Mouse (Mus musculus) limb, embryonic 13.5 days (tissue): ENCODE measurements around the gene Acyp1. TPM values are rescaled to one million over a fixed set of nuclear protein-coding genes. Genes with fewer than 3 reads are reported as not detected.

Source experiments
- ATAC-seq: fragments of 200-750 bp; cut with Nextera tagmentation; 2 replicates; pipeline ENCODE4 v1.8.0; 2017; ENCODE audit warnings: low read depth, moderate number of reproducible peaks, moderate TSS enrichment; ENCODE audit not compliant: low FRiP score
- H3K27ac ChIP-seq: fragments of 300-500 bp; sonication (generic); 2 replicates; pipeline ENCODE4 v1.5.1; 2015; ENCODE audit warnings: inconsistent platforms, mild to moderate bottlenecking, moderate library complexity
- H3K27me3 ChIP-seq: fragments of 300-500 bp; sonication (generic); 2 replicates; pipeline ENCODE4 v1.6.1; 2015; ENCODE audit warnings: mild to moderate bottlenecking, inconsistent platforms
- H3K36me3 ChIP-seq: fragments of 300-500 bp; sonication (generic); 2 replicates; pipeline ENCODE4 v1.6.1; 2015; ENCODE audit warnings: inconsistent platforms, mild to moderate bottlenecking, moderate library complexity
- H3K4me1 ChIP-seq: fragments of 300-500 bp; sonication (generic); 2 replicates; pipeline ENCODE4 v1.6.1; 2015; ENCODE audit warnings: inconsistent platforms
- H3K4me2 ChIP-seq: fragments of 300-500 bp; sonication (generic); replicated peaks from 2 replicates; pipeline ENCODE4 v1.6.1; 2015; ENCODE audit warnings: inconsistent platforms, mild to moderate bottlenecking, moderate library complexity
- H3K4me3 ChIP-seq: fragments of 300-500 bp; sonication (generic); 2 replicates; pipeline ENCODE4 v1.5.1; 2015; ENCODE audit warnings: moderate library complexity, mild to moderate bottlenecking, inconsistent platforms
- H3K9ac ChIP-seq: fragments of 300-500 bp; sonication (generic); 2 replicates; pipeline ENCODE4 v1.6.1; 2015; ENCODE audit warnings: mild to moderate bottlenecking, inconsistent platforms
- H3K9me3 ChIP-seq: fragments of 300-500 bp; sonication (generic); 2 replicates; pipeline ENCODE4 v1.6.1; 2016; ENCODE audit warnings: inconsistent platforms
- WGBS: fragments of 180-500 bp; shearing (Covaris S2); methylation state at CpG from one replicate; pipeline ENCODE4 v1.1.7; 2015; 5-methylcytosine and 5-hydroxymethylcytosine counted together
- polyA plus RNA-seq: library from polyadenylated mRNA; unstranded; fragments of >200 nt; fragmentation: Nextera tagmentation; extraction: Ambion mirVana; gene quantifications from 2 replicates; pipeline ENCODE4 v1.2.1, GENCODE M21; 2015

Acyp1 gene
- polyA plus RNA-seq, 1 experiment from 2014 or later = 44.8 TPM

DNA sequence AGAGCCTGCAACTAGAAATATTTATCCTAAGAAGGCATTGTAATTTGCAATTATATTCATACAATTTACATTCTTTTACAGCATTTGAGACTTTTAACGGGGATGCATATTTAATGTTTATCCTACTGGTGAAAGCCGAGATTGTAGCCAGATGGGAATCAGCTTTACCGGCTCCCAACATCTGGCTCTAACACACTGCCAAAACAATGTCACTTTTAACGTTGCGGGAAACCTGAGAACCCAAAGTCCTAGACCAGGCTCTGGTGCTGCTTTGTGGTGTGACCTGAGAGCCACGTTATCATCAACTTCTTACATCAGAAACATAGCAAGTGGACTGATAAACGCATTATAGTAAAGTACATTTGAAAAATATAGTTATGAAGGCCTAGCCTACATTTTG lies 23.3 kb downstream of the Acyp1 start:
- Histone ChIP-seq H3K4me2 (0 out of 2 replicates have a peak overlapping the region, but pooled peaks have one; percentile 16), H3K9me3 (peaks cover 13% of the 10 kb centered on the region), H3K36me3 (peaks cover 5% of the 10 kb centered on the region), H3K4me3 (no peak overlapping the region), H3K9ac (no peak overlapping the region), H3K4me1 (peaks cover 30% of the 10 kb centered on the region), H3K27ac (peak overlapping the region; percentile 52; the same call in 1 of the 2 replicates), H3K27me3 (no peaks in the 10 kb centered on the region)
- ATAC-seq = peak; percentile 61; the same call in 1 of the 2 replicates
- WGBS = 21% methylated on average over 7 of the region's 7 CpGs

DNA sequence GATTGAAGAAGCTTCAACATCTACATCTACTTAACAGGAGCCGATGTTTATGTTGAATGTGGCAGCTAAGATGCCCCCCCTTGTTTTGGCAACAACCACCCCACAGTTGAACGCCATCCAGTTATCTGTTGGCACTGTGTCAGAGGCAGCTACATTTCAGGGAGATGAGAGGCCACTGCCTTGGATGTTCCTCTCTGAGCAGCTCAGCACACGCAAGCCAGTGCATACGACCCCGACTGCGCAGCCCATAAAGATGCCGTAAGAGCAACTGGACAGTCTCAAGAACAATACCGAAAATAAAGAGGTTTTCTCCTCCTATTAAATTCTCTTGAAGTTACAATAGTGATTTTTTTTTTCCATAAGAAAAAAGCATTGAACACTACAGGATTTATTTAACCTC lies 23.7 kb downstream of the Acyp1 start:
- 40% methylated on average over 8 of the region's 8 CpGs for WGBS
- H3K4me1 ChIP-seq = peaks cover 29% of the 10 kb centered on the region
- H3K9ac ChIP-seq = no peak overlapping the region
- H3K4me2 ChIP-seq = no peak overlapping the region
- no peak overlapping the region for H3K4me3 ChIP-seq
- peak; percentile 84; the same call in 1 of the 2 replicates for ATAC-seq
- peak overlapping the region; percentile 67; the same call in 1 of the 2 replicates for H3K27ac ChIP-seq
- H3K27me3 ChIP-seq = no peaks in the 10 kb centered on the region
- peaks cover 13% of the 10 kb centered on the region for H3K9me3 ChIP-seq
- H3K36me3 ChIP-seq = peaks cover 6% of the 10 kb centered on the region

DNA sequence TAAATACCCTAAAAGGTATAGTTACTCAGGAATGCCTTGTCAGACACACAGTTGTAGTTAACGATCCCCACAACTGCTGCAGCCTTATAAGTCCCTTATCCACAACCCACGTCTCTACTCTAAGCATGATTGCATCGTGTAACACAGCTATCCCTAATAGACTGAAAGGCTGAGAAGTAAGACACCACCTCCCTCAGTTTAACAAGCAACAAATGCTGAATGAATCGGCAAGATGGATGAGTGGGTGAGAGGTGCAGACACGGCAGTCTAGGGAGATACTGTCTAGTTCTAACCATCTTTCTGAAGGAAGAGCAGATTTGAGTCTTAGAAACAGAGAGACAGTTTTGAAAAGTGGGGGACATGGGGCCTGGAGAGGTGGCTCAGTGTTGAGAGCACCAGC lies 25.0 kb downstream of the Acyp1 start:
- peaks cover 29% of the 10 kb centered on the region for H3K4me1 ChIP-seq
- H3K27me3 ChIP-seq = no peaks in the 10 kb centered on the region
- no peak overlapping the region for H3K9ac ChIP-seq
- peaks cover 8% of the 10 kb centered on the region for H3K9me3 ChIP-seq
- peaks cover 8% of the 10 kb centered on the region for H3K36me3 ChIP-seq
- H3K27ac ChIP-seq = peak overlapping the region; percentile 78
- no peak overlapping the region for H3K4me3 ChIP-seq
- 52% methylated on average over 5 of the region's 5 CpGs for WGBS
- 0 out of 2 replicates have a peak overlapping the region, but pooled peaks have one; percentile 4 for H3K4me2 ChIP-seq
- ATAC-seq = no peak

DNA sequence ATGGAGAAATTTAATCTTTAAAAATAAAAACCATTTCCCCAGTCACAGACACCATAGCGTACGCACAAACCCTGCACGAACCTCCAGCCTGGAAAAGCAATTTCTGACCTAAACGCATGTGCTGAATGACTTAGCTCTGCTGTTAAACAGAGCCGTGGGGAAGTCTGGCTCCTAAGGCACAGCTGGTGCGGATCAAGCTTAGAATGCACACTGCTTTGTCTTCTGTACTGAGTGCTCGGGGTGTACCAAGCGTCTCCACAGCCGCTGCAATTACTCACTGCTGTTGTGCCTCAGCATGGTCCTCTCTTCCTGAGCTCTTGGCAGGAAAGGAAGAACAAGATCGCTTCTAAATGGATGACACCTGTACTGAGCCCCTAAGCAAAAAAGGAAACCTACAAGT lies 25.7 kb downstream of the Acyp1 start:
- peaks cover 9% of the 10 kb centered on the region for H3K36me3 ChIP-seq
- no peaks in the 10 kb centered on the region for H3K27me3 ChIP-seq
- ATAC-seq = peak; percentile 92
- H3K27ac ChIP-seq = peak overlapping the region; percentile 78; the same call in 1 of the 2 replicates
- no peak overlapping the region for H3K9ac ChIP-seq
- H3K9me3 ChIP-seq = peaks cover 5% of the 10 kb centered on the region
- 22% methylated on average over 10 of the region's 10 CpGs for WGBS
- H3K4me2 ChIP-seq = no peak overlapping the region
- peaks cover 29% of the 10 kb centered on the region for H3K4me1 ChIP-seq
- H3K4me3 ChIP-seq = no peak overlapping the region

DNA sequence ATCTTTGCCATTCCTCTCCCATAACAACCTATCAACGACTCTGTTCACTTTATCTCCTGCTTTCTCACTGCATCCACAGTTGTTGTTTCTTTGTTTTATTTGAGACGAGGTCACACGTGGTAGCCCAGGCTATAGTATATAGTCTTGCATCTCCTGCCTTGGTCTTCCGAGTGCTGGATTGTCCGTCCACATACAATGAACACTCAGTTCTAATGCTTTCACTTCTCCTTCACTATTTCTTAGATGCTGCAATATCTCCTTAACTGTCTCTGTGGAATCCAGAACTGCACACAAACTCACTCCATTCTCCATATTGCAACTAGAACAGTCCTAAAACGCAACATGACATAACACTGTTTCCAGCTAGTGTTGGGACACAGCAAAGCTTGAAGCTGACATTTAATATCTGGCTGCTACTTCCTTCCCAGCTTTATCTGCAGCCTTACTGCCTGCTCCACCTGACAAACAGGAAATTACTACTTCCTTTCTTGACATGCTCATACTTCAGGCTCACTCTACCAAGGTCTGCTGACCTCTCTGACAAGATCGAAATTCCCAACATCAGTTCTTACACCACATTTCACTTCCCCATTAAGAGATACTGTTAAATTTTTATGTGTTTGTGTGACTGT lies 31.1 kb downstream of the Acyp1 start:
- H3K4me1 ChIP-seq = peaks cover 10% of the 10 kb centered on the region; the same call in 1 of the 2 replicates
- H3K4me2 ChIP-seq = no peak overlapping the region
- no peaks in the 10 kb centered on the region for H3K27me3 ChIP-seq
- no peak for ATAC-seq
- H3K9me3 ChIP-seq = no peaks in the 10 kb centered on the region
- H3K27ac ChIP-seq = 0 out of 2 replicates have a peak overlapping the region, but pooled peaks have one; percentile 11
- no peak overlapping the region for H3K9ac ChIP-seq
- H3K4me3 ChIP-seq = no peak overlapping the region
- WGBS = 82% methylated on average over 7 of the region's 7 CpGs
- H3K36me3 ChIP-seq = peaks cover 9% of the 10 kb centered on the region; the same call in 1 of the 2 replicates

DNA sequence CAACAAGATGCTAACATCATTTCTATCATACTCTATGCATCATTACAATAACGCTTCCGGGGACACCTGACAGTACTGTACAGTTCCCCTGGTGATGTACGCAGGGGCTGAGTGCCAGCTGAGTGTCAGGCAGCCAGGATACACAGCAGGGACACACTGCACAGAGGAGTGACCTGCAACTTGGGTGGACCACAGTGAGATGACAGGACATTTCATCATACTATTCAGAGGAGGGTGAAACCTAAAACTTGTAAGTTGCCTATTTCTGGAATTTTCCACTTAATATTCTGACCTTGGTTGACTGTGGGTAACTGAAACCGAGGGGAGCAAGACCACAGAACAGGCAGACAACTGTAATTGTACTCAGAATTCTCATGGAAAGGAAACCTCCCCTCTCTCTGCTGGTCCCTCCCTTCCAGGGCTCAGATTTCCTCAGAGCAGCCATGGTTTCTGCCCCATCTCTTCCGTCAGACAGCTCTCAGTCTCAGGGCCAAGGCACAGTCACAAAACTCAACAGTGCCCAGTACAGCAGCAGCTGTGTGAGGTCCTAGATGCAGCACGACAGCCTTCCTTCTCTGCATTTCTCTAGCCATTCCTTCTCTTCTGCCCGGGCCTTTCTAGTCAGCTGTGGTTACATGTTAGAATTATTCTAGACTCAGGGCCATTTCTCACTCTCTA lies 32.0 kb downstream of the Acyp1 start:
- peaks cover 10% of the 10 kb centered on the region; the same call in 1 of the 2 replicates for H3K4me1 ChIP-seq
- no peaks in the 10 kb centered on the region for H3K27me3 ChIP-seq
- H3K9me3 ChIP-seq = no peaks in the 10 kb centered on the region
- H3K9ac ChIP-seq = 0 out of 2 replicates have a peak overlapping the region, but pooled peaks have one; percentile 25
- H3K4me3 ChIP-seq = no peak overlapping the region
- 59% methylated on average over 7 of the region's 7 CpGs for WGBS
- no peak overlapping the region for H3K4me2 ChIP-seq
- peaks cover 9% of the 10 kb centered on the region; the same call in 1 of the 2 replicates for H3K36me3 ChIP-seq
- ATAC-seq = 0 out of 2 replicates have a peak, but pooled peaks have one; percentile 54
- peak overlapping the region; percentile 63 for H3K27ac ChIP-seq

DNA sequence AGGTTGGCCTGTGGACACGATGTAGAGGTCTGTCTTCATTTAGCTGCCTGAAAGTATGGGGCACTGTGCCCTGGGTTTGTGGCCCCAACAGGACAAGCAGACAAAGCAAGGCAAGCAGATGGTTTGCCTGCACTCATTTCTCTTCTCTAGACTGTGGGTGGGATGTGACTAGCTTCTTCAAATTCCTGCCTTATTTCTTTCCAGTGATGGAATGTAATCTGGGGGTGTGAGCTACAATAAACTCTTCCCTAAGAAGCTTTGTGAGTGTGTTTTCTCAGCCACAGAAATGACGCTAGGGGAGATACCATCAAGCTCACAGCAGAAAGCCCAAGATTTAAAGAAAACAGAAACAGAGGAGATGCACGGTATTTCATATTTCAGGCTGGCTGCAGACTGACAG lies 36.2 kb downstream of the Acyp1 start:
- WGBS = 80% methylated on average over 3 of the region's 3 CpGs
- no peak overlapping the region for H3K27ac ChIP-seq
- H3K27me3 ChIP-seq = no peaks in the 10 kb centered on the region
- no peak overlapping the region for H3K9ac ChIP-seq
- peaks cover 10% of the 10 kb centered on the region for H3K36me3 ChIP-seq
- H3K9me3 ChIP-seq = peaks cover 7% of the 10 kb centered on the region; the same call in 1 of the 2 replicates
- H3K4me2 ChIP-seq = no peak overlapping the region
- H3K4me1 ChIP-seq = peaks cover 10% of the 10 kb centered on the region; the same call in 1 of the 2 replicates
- H3K4me3 ChIP-seq = no peak overlapping the region
- no peak for ATAC-seq

DNA sequence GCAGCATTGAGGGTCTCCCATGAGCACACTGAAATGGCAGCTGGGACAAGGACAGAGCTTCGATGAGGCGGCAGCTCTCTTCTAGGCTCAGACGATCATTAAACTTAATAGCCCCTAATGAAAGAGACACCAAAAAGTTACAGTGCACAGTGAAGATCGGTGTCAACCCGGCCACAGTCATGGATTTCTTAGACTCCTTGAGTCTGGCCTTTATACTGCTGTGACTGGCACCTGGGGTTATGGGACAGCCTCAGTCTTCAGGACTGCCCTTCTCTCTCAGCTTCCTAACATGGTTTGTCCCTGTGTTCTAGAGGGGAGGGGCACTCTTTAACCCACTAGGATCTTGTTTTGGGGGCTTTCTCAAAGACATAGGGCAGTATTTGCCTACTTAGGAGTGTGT lies 50.7 kb downstream of the Acyp1 start:
- Histone ChIP-seq H3K36me3 (peaks cover 6% of the 10 kb centered on the region; the same call in 1 of the 2 replicates), H3K9me3 (no peaks in the 10 kb centered on the region), H3K27ac (no peak overlapping the region), H3K27me3 (no peaks in the 10 kb centered on the region), H3K4me3 (no peak overlapping the region), H3K4me2 (no peak overlapping the region), H3K9ac (no peak overlapping the region), H3K4me1 (peaks cover 28% of the 10 kb centered on the region)
- WGBS = 32% methylated on average over 5 of the region's 5 CpGs
- no peak for ATAC-seq

DNA sequence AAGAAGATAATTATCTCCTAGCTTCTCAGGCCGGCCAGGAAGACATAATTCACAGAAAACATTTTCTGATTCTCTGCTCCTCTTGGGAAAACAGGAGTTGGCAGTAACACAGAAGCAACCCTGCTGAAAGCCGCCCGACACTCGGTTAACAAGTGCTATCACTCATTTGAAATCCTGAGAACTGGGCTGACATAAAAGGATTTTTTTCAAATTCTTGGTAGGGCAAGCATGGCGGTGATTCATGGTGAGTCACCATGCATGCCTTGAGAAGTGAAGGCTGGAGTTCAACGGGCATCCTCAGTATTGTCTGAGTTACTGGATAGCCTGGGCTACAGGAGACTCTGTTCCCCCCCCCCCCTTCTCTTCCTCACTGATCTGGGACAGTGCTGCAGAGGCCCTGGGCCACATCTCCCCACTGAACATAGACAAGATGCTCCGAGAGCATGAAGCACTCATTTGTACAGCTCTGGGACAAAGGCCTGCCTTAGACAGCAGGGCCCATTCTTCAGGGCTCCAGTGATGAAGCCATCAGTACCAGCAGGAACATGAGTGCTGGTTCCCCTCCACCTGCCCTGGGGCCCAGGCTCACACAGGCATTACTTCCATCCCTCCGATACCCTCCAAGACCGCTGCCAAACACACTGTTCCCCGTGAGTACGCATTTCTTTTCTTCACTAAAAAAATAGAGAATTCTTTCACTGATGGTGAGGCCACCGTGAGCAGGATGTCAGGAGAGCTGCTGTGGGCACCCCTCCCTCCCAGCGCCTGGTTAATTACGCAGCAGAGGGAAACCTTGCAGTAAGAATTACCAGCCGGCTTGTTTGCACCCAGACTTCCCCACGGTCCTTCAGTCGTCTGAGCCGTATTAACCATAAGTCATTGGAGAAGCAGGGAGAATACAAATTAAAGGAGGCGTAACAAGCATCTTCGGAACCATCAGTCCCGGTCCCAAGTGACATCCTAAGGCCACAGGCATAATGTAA lies 54.6 kb downstream of the Acyp1 start:
- Histone ChIP-seq H3K4me2 (no peak overlapping the region), H3K27me3 (no peaks in the 10 kb centered on the region), H3K27ac (no peak overlapping the region), H3K9ac (no peak overlapping the region), H3K9me3 (0 out of 2 replicates have a peak, but pooled peaks cover 3% of the 10 kb centered on the region), H3K36me3 (peaks cover 11% of the 10 kb centered on the region), H3K4me1 (peaks cover 23% of the 10 kb centered on the region), H3K4me3 (no peak overlapping the region)
- ATAC-seq = no peak
- 68% methylated on average over 21 of the region's 21 CpGs for WGBS

DNA sequence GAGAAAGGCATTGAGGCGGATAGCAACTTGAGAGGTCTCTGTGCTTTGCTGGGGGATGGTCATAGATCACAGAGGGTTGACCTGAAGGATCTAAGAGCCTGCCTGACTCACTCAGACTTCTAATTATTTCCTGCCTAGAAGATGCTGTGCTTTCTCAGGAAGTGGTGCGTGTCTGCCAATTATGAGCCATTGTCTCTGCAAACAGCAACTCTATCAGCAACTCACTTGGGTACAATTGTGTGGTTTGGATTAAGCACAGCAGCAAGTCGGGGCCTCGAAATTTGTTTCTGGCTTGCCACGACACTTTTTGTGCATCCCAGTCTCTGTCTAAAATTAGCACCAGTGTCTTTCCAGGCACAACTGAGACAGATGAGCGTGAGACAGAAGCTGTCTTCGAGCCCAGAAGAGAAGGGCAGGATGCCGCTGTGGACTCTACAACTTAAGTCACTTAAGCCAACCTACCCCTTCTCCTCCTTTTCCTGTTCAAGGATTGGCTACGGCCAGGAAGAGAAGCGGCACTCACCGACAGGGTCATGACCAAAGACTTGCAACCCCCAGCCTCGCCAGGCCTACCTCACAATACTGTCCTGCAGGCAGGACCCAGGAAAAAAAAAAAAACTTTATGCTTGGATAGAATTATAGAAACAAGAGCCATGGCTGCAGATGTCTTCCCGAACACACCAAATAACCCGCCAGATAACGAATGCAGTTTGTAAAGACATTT lies 60.2 kb downstream of the Acyp1 start:
- Histone ChIP-seq H3K27me3 (no peaks in the 10 kb centered on the region), H3K27ac (peak overlapping the region; percentile 28; the same call in 1 of the 2 replicates), H3K9ac (no peak overlapping the region), H3K36me3 (peaks cover 49% of the 10 kb centered on the region), H3K4me3 (no peak overlapping the region), H3K9me3 (0 out of 2 replicates have a peak, but pooled peaks cover 3% of the 10 kb centered on the region), H3K4me1 (peaks cover 5% of the 10 kb centered on the region; the same call in 1 of the 2 replicates), H3K4me2 (no peak overlapping the region)
- 63% methylated on average over 15 of the region's 15 CpGs for WGBS
- no peak for ATAC-seq

DNA sequence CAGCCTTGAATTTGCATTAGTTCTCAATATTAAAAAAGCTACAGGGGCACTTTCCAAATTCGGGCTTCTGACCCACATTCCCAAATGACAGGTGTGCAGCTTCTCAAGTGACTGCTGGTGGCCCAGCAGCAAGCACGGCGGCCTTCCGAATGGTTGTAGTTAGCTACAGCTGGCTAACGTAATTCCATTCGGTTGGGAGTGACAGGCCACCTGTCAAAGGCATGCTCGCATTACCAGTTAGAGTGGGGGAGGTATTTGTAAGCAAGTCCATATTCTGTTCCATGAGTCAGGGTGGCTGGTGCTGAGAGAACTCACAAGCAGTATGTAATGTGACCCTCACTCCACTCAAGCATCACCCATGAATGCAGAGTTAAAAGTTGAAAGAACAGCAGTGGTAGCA lies 61.0 kb downstream of the Acyp1 start:
- Histone ChIP-seq H3K27ac (no peak overlapping the region), H3K36me3 (peaks cover 58% of the 10 kb centered on the region), H3K9ac (no peak overlapping the region), H3K9me3 (0 out of 2 replicates have a peak, but pooled peaks cover 3% of the 10 kb centered on the region), H3K27me3 (no peaks in the 10 kb centered on the region), H3K4me3 (no peak overlapping the region), H3K4me2 (no peak overlapping the region), H3K4me1 (peaks cover 5% of the 10 kb centered on the region; the same call in 1 of the 2 replicates)
- 27% methylated on average over 7 of the region's 7 CpGs for WGBS
- peak; percentile 88 for ATAC-seq
